Comparison of ENCODE assay signal across 17 mouse cellular contexts in genomic region chr1:133350210-133350609, GRCm38 (mm10). TPM values are rescaled to one million over a fixed set of nuclear protein-coding genes. Genes with fewer than 3 reads are reported as not detected.
"Had no signal": no experiment of that assay in that cellular context is flagged by ENCODE, and none has a peak within 500 bp of the region (broad histone marks: within the 10 kb centered on the region; RNA-seq: fewer than 3 reads in every experiment).

Gene Ren1 (plus strand): TSS chr1:133350510.

- H3K36me3 ChIP-seq: limb, embryonic 15.5 days; liver, embryonic 12.5 days; midbrain, embryonic 10.5 days; midbrain, embryonic 15.5 days; neural tube, embryonic 13.5 days; stomach, embryonic 15.5 days had no signal

- H3K4me1 ChIP-seq: limb, embryonic 15.5 days; stomach, embryonic 15.5 days had no signal

- H3K27ac ChIP-seq: limb, embryonic 15.5 days; liver, embryonic 12.5 days; midbrain, embryonic 10.5 days; midbrain, embryonic 15.5 days; neural tube, embryonic 13.5 days; stomach, embryonic 15.5 days had no signal

- H3K9me3 ChIP-seq: limb, embryonic 15.5 days; liver, embryonic 12.5 days; midbrain, embryonic 10.5 days; midbrain, embryonic 15.5 days; neural tube, embryonic 13.5 days; stomach, embryonic 15.5 days had no signal

- H3K9ac ChIP-seq: limb, embryonic 15.5 days; liver, embryonic 12.5 days; lung, embryonic 14.5 days; midbrain, embryonic 15.5 days; neural tube, embryonic 13.5 days; stomach, embryonic 15.5 days had no signal

- H3K4me2 ChIP-seq: limb, embryonic 15.5 days; liver, embryonic 12.5 days; lung, embryonic 14.5 days; midbrain, embryonic 15.5 days; neural tube, embryonic 13.5 days; stomach, embryonic 15.5 days had no signal

- DNase-seq: layer of hippocampus, adult 9-11 months; layer of hippocampus, postnatal 36 days; lung, embryonic 14.5 days; lung, postnatal 10 days; retina, postnatal 1 day; right cerebral cortex, postnatal 4 days; spleen, adult 18-20 months; thymus, adult 2 months; thymus, postnatal 25 days had no signal

- ATAC-seq: intestine, embryonic 16.5 days; liver, embryonic 12.5 days; midbrain, embryonic 15.5 days had no signal

- H3K27me3 ChIP-seq: midbrain, embryonic 15.5 days; neural tube, embryonic 13.5 days had no signal

- H3K4me3 ChIP-seq: limb, embryonic 15.5 days; liver, embryonic 12.5 days; midbrain, embryonic 10.5 days; midbrain, embryonic 15.5 days; neural tube, embryonic 13.5 days; stomach, embryonic 15.5 days had no signal

RNA-seq across cellular contexts. Expression of gene Ren1, which starts in this region (rescaled TPM):
- polyA plus RNA-seq: limb, embryonic 11.5 days; midbrain, embryonic 10.5 days; midbrain, embryonic 15.5 days had no signal
